Mouse (Mus musculus): ENCODE measurements around the gene Gm20696.

DNA sequence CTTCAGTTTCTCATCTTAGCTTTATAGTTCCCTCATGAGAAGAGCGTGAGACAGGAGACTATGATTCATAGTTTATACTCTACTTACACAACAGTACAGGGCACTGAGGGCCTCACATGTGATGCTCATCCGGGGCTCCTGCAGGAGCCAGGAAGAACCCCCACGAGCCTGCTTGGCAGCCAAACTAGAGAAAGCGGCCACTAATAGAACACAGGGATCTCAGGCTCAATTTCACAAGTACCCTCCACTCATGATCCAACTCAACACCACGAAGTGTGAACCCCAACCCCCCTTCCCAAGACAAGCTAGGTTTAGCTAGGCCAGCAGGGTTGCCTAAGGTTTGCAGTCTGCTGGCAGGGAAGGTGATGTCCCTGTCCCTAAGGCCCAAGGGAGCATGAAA, 223.1 kb downstream of the Gm20696 start:
- TF ChIP-seq EP300 (IDR thresholded peaks at IDR 0.05; ENCODE audit: low read depth) (no peak), CTCF (IDR thresholded peaks at IDR 0.05; ENCODE audit: low read depth) (no peak)

Measured in liver, embryonic 14.5 days (tissue).